Mouse (Mus musculus) embryonic facial prominence, embryonic 10.5 days (tissue): Measurements from ENCODE around the gene Pdcd2l. TPM values are rescaled to one million over a fixed set of nuclear protein-coding genes. Genes with fewer than 3 reads are reported as not detected.
A peak's percentile ranks its signal among the peaks of the same experiment; 100 is the strongest.

Experiments used
- DNase-seq: peaks from one replicate; pipeline ENCODE4 v3.0.0-alpha.2; 2017; ENCODE audit warnings: low spot score
- H3K27ac ChIP-seq: fragments of 300-500 bp; sonication (generic); replicated peaks from 2 replicates; pipeline ENCODE4 v1.5.1; 2016; ENCODE audit warnings: mild to moderate bottlenecking
- H3K27me3 ChIP-seq: fragments of 300-500 bp; sonication (generic); replicated peaks from 2 replicates; pipeline ENCODE4 v1.6.1; 2016; ENCODE audit warnings: low read depth, mild to moderate bottlenecking; ENCODE audit not compliant: poor library complexity, severe bottlenecking
- H3K36me3 ChIP-seq: fragments of 300-500 bp; sonication (generic); replicated peaks from 2 replicates; pipeline ENCODE4 v1.6.1; 2016; ENCODE audit warnings: mild to moderate bottlenecking, moderate library complexity
- H3K4me1 ChIP-seq: fragments of 300-500 bp; sonication (generic); 2 replicates; pipeline ENCODE4 v1.6.1; 2016
- H3K4me3 ChIP-seq: fragments of 300-500 bp; sonication (generic); 2 replicates; pipeline ENCODE4 v1.5.1; 2016; ENCODE audit warnings: mild to moderate bottlenecking, moderate library complexity
- H3K9me3 ChIP-seq: fragments of 300-500 bp; sonication (generic); 2 replicates; pipeline ENCODE4 v1.6.1; 2016; ENCODE audit warnings: mild to moderate bottlenecking
- WGBS: fragments of 180-500 bp; shearing (Covaris S2); methylation state at CpG from one replicate; pipeline ENCODE4 v1.1.7; 2016; 5-methylcytosine and 5-hydroxymethylcytosine counted together
- polyA plus RNA-seq: library from polyadenylated mRNA; unstranded; fragments of >200 nt; fragmentation: Nextera tagmentation; extraction: Ambion mirVana; gene quantifications from 2 replicates; pipeline ENCODE4 v1.2.1, GENCODE M21; 2016

The Pdcd2l gene
- polyA plus RNA-seq: 73.5 and 80.8 TPM in 2 replicates

- Histone ChIP-seq H3K27me3 (no peaks in the 10 kb centered on the region), H3K4me3 (peak within 1 kb of the TSS; percentile 97), H3K27ac (peak within 1 kb of the TSS; percentile 90), H3K4me1 (peaks cover 7% of the 10 kb centered on the region), H3K36me3 (peaks cover 41% of the 10 kb centered on the region), H3K9me3 (peaks cover 4% of the 10 kb centered on the region; the same call in 1 of the 2 replicates)
- 3% methylated on average over 70 of the region's 70 CpGs for WGBS
- peak; percentile 94 for DNase-seq
These were observed at the start of gene Pdcd2l for GRCm38 (mm10) chr7:34196132-34197128. Gene Pdcd2l (minus strand): TSS chr7:34196661.

GRCm38 (mm10) chr7:34242176-34242575 is 45.7 kb upstream of the Pdcd2l start:
- WGBS: 94% methylated on average over 11 of the region's 11 CpGs
- Histone ChIP-seq H3K9me3 (no peaks in the 10 kb centered on the region), H3K4me1 (no peaks in the 10 kb centered on the region), H3K27ac (no peak overlapping the region), H3K27me3 (no peaks in the 10 kb centered on the region), H3K36me3 (peaks cover 82% of the 10 kb centered on the region), H3K4me3 (no peak overlapping the region)
- DNase-seq: no peak

- Histone ChIP-seq H3K4me3 (no peak overlapping the region), H3K4me1 (peaks cover 16% of the 10 kb centered on the region), H3K36me3 (peaks cover 64% of the 10 kb centered on the region), H3K27me3 (no peaks in the 10 kb centered on the region), H3K9me3 (no peaks in the 10 kb centered on the region), H3K27ac (no peak overlapping the region)
- no peak for DNase-seq
- WGBS: 89% methylated on average over 5 of the region's 5 CpGs
These were observed 41.6 kb upstream of the Pdcd2l start for GRCm38 (mm10) chr7:34238086-34238485.

GRCm38 (mm10) chr7:34235602-34236001 is 39.1 kb upstream of the Pdcd2l start:
- 88% methylated on average over 5 of the region's 5 CpGs for WGBS
- no peaks in the 10 kb centered on the region for H3K27me3 ChIP-seq
- no peak overlapping the region for H3K4me3 ChIP-seq
- peaks cover 46% of the 10 kb centered on the region for H3K36me3 ChIP-seq
- H3K9me3 ChIP-seq: no peaks in the 10 kb centered on the region
- no peak for DNase-seq
- H3K4me1 ChIP-seq: peaks cover 18% of the 10 kb centered on the region
- 0 out of 2 replicates have a peak overlapping the region, but pooled peaks have one; percentile 14 for H3K27ac ChIP-seq

- Histone ChIP-seq H3K4me3 (peak overlapping the region; percentile 61), H3K9me3 (no peaks in the 10 kb centered on the region), H3K4me1 (peaks cover 22% of the 10 kb centered on the region), H3K36me3 (peaks cover 39% of the 10 kb centered on the region), H3K27me3 (no peaks in the 10 kb centered on the region), H3K27ac (peak overlapping the region; percentile 91)
- WGBS: 3% methylated on average over 17 of the region's 17 CpGs
- peak; percentile 45 for DNase-seq
These were observed 38.4 kb upstream of the Pdcd2l start for GRCm38 (mm10) chr7:34234610-34235561.

GRCm38 (mm10) chr7:34233909-34234609 is 37.6 kb upstream of the Pdcd2l start:
- no peaks in the 10 kb centered on the region for H3K27me3 ChIP-seq
- DNase-seq: peak; percentile 100
- peak overlapping the region; percentile 91 for H3K27ac ChIP-seq
- no peaks in the 10 kb centered on the region for H3K9me3 ChIP-seq
- H3K4me3 ChIP-seq: peak overlapping the region; percentile 61
- peaks cover 30% of the 10 kb centered on the region for H3K36me3 ChIP-seq
- under 1% methylated on average over 46 of the region's 46 CpGs for WGBS
- peaks cover 29% of the 10 kb centered on the region for H3K4me1 ChIP-seq

- peaks cover 39% of the 10 kb centered on the region for H3K4me1 ChIP-seq
- H3K9me3 ChIP-seq: no peaks in the 10 kb centered on the region
- 45% methylated on average over 7 of the region's 7 CpGs for WGBS
- no peaks in the 10 kb centered on the region for H3K27me3 ChIP-seq
- peak overlapping the region; percentile 91 for H3K27ac ChIP-seq
- peak overlapping the region; percentile 61 for H3K4me3 ChIP-seq
- DNase-seq: no peak
- peaks cover 29% of the 10 kb centered on the region for H3K36me3 ChIP-seq
These were observed 36.6 kb upstream of the Pdcd2l start for GRCm38 (mm10) chr7:34232785-34233725.

- no peaks in the 10 kb centered on the region for H3K9me3 ChIP-seq
- peak within 1 kb of the TSS; percentile 95 for H3K27ac ChIP-seq
- peak; percentile 95 for DNase-seq
- peaks cover 38% of the 10 kb centered on the region for H3K36me3 ChIP-seq
- peaks cover 54% of the 10 kb centered on the region for H3K4me1 ChIP-seq
- peak within 1 kb of the TSS; percentile 87 for H3K4me3 ChIP-seq
- H3K27me3 ChIP-seq: no peaks in the 10 kb centered on the region
- 2% methylated on average over 39 of the region's 39 CpGs for WGBS
These were observed 33.7 kb upstream of the Pdcd2l start, which contains the start of gene Gpi1 for GRCm38 (mm10) chr7:34230116-34230515. Gene Gpi1 (minus strand): TSS chr7:34230336.

GRCm38 (mm10) chr7:34229691-34230111 is 33.2 kb upstream of the Pdcd2l start:
- no peaks in the 10 kb centered on the region for H3K9me3 ChIP-seq
- peaks cover 49% of the 10 kb centered on the region for H3K4me1 ChIP-seq
- under 1% methylated on average over 19 of the region's 19 CpGs for WGBS
- H3K36me3 ChIP-seq: peaks cover 42% of the 10 kb centered on the region
- no peaks in the 10 kb centered on the region for H3K27me3 ChIP-seq
- H3K27ac ChIP-seq: peak overlapping the region; percentile 95
- DNase-seq: peak; percentile 72
- H3K4me3 ChIP-seq: peak overlapping the region; percentile 87

GRCm38 (mm10) chr7:34229153-34229552 is 32.7 kb upstream of the Pdcd2l start:
- Histone ChIP-seq H3K27ac (peak overlapping the region; percentile 95), H3K4me3 (peak overlapping the region; percentile 87), H3K9me3 (no peaks in the 10 kb centered on the region), H3K36me3 (peaks cover 47% of the 10 kb centered on the region), H3K4me1 (peaks cover 48% of the 10 kb centered on the region), H3K27me3 (no peaks in the 10 kb centered on the region)
- DNase-seq: no peak
- 19% methylated on average over 5 of the region's 5 CpGs for WGBS

GRCm38 (mm10) chr7:34228641-34229040 is 32.2 kb upstream of the Pdcd2l start:
- WGBS: 63% methylated on average over 9 of the region's 9 CpGs
- Histone ChIP-seq H3K36me3 (peaks cover 53% of the 10 kb centered on the region), H3K9me3 (no peaks in the 10 kb centered on the region), H3K4me1 (peaks cover 44% of the 10 kb centered on the region), H3K27me3 (no peaks in the 10 kb centered on the region), H3K27ac (peak overlapping the region; percentile 95), H3K4me3 (peak overlapping the region; percentile 87)
- DNase-seq: no peak
